Mouse (Mus musculus) c-Kit-positive CD71-negative TER-119-negative erythroid progenitor cells, embryonic 14.5 days (primary cell): Measurements from ENCODE around the gene Khdc4.

Experiments
- DNase-seq: peaks from one replicate; pipeline ENCODE4 v3.0.0-alpha.2; 2013; ENCODE audit warnings: low read depth

Khdc4 gene

GRCm38 (mm10) chr3:88684980-88685941 is at the start of gene Khdc4:
Khdc4 (plus strand) TSS chr3:88685803.
- DNase-seq: peak; percentile 95

GRCm38 (mm10) chr3:88636555-88636986 is 49.0 kb upstream of the Khdc4 start:
- no peak for DNase-seq

GRCm38 (mm10) chr3:88637134-88637533 is 48.5 kb upstream of the Khdc4 start:
- DNase-seq: no peak

- no peak for DNase-seq
Observed at GRCm38 (mm10) chr3:88639239-88639638, 46.4 kb upstream of the Khdc4 start.

GRCm38 (mm10) chr3:88640676-88641075 is 44.9 kb upstream of the Khdc4 start:
- DNase-seq: no peak

- no peak for DNase-seq
Observed at GRCm38 (mm10) chr3:88643078-88643477, 42.5 kb upstream of the Khdc4 start.

GRCm38 (mm10) chr3:88645937-88646336 is 39.7 kb upstream of the Khdc4 start:
- DNase-seq: no peak

GRCm38 (mm10) chr3:88646426-88646995 is 39.1 kb upstream of the Khdc4 start:
- DNase-seq: no peak

- DNase-seq: no peak
Observed at GRCm38 (mm10) chr3:88647076-88647475, 38.5 kb upstream of the Khdc4 start.

GRCm38 (mm10) chr3:88647779-88648413 is 37.7 kb upstream of the Khdc4 start:
- no peak for DNase-seq

GRCm38 (mm10) chr3:88648452-88649168 is 37.0 kb upstream of the Khdc4 start:
- no peak for DNase-seq

GRCm38 (mm10) chr3:88649186-88649585 is 36.4 kb upstream of the Khdc4 start:
- no peak for DNase-seq

GRCm38 (mm10) chr3:88649967-88650366 is 35.6 kb upstream of the Khdc4 start:
- DNase-seq: no peak

- DNase-seq: no peak
Observed at GRCm38 (mm10) chr3:88650713-88651504, 34.7 kb upstream of the Khdc4 start.

GRCm38 (mm10) chr3:88651669-88652618 is 33.7 kb upstream of the Khdc4 start:
- no peak for DNase-seq

- no peak for DNase-seq
Observed at GRCm38 (mm10) chr3:88652846-88653515, 32.6 kb upstream of the Khdc4 start, which contains the start of gene Rxfp4. Rxfp4 (minus strand) TSS chr3:88653142.

GRCm38 (mm10) chr3:88653516-88654370 is 31.9 kb upstream of the Khdc4 start:
- no peak for DNase-seq

- DNase-seq: no peak
Observed at GRCm38 (mm10) chr3:88654621-88655020, 31.0 kb upstream of the Khdc4 start.

- DNase-seq: no peak
Observed at GRCm38 (mm10) chr3:88655619-88656018, 30.0 kb upstream of the Khdc4 start.
